Mouse (Mus musculus) layer of hippocampus, postnatal 14 days (tissue): Measurements from ENCODE around the gene Tmem59l. TPM values are rescaled to one million over a fixed set of nuclear protein-coding genes. Genes with fewer than 3 reads are reported as not detected.

Experiments
- DNase-seq, 2 experiments: peaks; one replicate each; pipeline ENCODE4 v3.0.0; 2021 to 2022; ENCODE audit warnings: low spot score in 2 of 2, mixed read lengths in 1 of 2
- total RNA-seq, 2 experiments: library from RNA; stranded (reverse); gene quantifications; 2 replicates each; pipeline ENCODE4 v1.2.3; 2021

Gene Tmem59l
- total RNA-seq, 2 experiments from 2014 or later, result 251 to 263 TPM

DNA sequence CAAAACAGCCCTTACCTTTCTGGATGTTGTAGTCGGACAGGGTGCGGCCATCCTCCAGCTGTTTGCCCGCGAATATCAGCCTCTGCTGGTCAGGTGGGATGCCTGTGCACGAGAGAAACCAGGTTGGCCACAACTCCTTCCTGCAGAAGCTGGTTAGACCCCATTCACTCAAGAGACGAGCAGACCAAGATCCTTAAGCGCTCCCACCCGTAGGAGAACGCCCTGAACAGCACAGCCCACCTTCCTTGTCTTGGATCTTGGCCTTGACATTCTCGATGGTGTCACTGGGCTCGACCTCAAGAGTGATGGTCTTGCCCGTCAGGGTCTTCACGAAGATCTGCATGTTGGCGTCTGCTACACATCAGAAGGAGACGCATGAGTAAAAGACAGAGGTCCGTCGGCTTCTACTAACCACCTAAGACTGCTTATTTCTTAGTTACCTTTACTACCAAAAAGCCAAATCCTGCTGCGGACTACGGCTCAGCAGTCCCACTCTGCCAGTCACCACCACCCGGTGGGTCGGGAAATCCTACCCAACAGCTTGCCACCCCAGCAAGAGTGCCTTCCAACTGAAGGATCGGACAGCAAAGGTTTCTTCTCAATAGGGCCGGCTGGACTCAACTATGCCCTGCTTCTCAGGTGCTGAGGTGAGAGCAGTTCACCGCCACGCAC lies 22.3 kb upstream of the Tmem59l start:
- DNase-seq, result no peak

DNA sequence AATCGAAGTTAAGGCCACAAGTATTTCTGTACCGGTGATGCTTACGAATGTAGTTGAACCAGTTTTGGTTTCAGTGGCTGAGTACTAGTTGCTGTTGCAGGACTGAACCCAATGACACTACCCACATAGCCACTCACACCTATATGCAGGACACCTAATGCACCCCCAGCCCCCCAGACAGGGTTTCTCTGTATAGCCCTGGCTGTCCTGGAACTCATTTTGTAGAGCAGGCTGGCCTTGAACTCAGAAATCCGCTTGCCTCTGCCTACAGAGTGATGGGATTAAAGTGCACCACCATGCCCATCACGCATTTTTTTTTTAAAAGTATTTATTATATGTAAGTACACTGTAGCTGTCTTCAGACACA lies 19.9 kb upstream of the Tmem59l start:
- DNase-seq, result no peak

DNA sequence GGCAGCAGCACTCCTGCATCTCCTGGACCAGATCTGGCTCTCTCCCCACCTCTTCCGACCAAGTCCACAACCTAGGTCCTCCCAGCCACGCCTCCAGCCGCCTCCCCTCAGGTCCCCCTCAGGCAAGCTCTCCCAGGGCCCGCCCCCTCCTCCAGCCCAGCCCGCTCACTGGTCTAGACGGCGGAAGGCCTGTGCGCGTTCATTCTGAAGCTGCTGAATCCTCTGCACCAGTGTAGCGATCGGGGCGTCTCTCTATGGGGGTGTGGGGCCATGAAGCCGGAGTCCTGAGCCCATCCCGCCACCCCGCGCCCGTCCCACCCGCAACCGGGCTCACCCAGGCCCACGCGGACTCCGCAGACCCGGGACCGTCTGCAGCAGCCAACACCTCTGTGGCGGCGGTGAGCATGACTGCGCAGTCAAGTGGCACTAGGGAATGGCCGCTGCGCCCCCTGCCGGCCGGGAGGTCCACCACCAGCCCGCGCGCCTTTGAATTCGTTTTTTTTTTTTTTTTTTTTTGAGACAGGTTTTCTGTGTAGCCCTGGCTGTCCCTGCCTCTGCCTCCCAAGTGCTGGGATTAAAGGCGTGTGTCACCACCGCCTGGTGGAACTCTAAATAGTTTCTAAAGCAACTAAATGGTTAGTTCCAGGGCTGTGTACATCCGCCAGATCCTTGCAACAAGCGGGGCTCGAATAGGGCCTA lies 19.3 kb upstream of the Tmem59l start, which contains the start of gene Rex1bd:
TSS of gene Rex1bd (minus strand) at position 425 of the 699 bp plus-strand sequence.
- peak; percentile 94 to 96 for DNase-seq

DNA sequence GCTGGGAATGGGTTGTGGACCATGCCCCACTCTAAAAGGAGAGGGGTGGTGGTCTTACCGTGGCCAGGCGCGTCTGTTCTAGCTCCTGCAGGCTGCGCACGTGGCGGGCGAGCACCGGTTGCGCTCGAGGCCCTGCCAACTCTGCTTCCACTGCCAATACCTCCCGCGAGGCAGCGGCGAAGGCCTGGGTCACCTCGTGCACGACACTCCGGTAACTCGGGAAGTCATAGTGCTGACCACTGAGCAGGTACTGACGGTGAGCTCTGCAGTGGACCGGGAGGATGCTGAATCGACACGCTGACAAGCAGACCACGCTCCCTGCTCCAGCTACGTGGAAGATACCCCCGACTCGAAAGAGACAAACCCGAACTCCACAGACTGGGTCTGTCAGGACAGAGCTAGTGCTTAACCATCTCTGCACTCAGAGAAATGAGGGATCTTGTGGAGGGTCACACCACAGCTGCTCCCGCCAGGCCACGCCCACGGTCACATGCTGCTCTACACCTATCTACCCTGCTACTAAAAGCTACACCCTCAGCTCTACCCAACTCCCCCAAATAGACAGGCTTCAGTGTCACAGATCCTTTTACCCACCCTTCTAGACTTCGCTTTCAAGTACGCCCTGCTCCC lies 18.7 kb upstream of the Tmem59l start:
- no peak for DNase-seq

DNA sequence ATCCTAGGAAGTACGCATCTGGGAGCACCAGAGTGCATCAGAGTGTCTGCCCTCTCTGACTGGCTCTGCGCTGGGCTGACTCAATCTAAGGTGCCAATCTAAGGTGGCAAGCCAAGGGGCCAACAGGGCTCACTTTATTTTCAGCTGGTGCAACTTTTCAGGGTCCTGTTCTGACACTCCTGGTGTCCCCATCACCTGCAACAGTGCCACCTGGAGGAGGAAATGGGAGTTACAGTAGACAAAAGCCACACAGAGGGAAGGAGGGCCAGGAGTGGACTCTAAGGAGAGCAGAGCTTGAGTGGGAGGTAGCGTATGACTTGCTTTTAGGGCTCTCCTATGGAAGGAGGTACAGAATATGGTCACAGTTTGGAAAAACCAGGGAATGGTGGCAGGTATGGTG lies 17.7 kb upstream of the Tmem59l start:
- peak; percentile 77 to 87 for DNase-seq

DNA sequence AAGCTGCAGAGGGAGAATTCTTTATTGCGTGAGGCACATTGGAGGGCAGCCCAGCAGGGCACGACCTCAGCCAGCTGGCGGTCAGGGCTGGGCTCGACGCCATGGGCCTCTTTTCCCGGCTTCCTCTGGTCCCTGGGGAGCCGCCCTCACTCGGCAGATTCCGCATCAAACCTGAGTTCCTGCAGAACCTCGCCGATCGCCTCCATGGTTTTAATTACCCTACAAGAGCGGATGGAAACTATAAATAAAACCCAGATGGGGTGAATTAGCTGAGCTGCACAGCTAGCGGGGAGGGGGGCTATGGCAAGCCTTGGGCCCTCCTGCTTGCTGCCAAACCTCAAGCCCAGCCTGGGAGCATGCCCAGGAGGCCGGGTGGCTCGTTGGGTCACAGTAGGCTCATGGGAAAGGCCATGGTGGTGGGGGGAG lies 17.1 kb upstream of the Tmem59l start:
- DNase-seq, result peak in 1 of 2 experiments; percentile 65

DNA sequence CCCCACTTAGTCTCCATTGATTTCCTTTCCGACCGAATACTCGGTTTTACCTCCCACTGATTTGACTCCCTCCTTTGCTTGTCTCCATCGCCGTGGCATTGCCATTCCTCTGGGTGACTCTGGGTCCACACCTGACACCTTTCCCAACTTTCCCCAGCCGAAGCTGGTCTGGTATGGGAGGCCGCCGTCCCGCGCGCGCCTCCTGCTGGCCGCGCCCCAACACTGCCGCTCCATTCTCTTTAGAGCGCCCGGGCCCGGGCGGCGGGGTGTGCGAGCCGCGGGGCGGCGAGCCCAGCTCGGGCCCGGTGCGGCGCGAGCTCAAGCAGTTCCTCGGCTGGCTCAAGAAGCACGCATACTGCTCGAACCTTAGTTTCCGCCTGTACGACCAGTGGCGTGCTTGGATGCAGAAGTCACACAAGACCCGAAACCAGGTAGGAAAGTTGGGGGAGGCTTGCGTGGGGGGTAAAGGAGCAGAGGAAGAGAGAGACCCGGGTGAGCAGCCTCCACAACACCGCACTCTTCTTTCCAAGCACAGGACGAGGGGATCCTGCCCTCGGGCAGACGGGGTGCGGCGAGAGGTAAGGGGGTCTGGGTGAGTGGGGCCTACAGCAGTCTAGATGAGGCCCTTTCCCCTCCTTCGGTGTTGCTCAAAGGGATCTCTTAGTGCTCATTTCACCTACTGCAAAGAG lies 16.0 kb upstream of the Tmem59l start:
- peak in 1 of 2 experiments; percentile 58 for DNase-seq

DNA sequence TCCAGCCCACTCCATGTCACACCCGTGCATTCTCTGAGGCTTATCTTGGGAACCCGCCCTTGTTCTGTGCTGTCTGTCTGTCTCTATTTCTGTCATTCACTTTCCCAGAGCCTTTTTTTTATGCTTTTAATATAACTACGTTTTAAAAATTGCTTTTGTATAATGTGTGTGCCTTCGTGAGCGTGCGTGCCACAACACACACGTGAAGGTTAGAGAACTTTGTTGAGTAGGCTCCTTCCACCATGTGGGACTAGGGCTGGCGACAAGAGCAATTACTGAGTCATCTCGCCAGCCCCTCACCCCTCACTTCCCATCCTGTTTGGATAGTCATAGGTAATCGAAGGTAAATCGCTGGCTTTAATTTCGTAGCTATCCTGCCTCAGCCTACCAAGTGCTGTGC lies 15.4 kb upstream of the Tmem59l start:
- DNase-seq, result no peak

DNA sequence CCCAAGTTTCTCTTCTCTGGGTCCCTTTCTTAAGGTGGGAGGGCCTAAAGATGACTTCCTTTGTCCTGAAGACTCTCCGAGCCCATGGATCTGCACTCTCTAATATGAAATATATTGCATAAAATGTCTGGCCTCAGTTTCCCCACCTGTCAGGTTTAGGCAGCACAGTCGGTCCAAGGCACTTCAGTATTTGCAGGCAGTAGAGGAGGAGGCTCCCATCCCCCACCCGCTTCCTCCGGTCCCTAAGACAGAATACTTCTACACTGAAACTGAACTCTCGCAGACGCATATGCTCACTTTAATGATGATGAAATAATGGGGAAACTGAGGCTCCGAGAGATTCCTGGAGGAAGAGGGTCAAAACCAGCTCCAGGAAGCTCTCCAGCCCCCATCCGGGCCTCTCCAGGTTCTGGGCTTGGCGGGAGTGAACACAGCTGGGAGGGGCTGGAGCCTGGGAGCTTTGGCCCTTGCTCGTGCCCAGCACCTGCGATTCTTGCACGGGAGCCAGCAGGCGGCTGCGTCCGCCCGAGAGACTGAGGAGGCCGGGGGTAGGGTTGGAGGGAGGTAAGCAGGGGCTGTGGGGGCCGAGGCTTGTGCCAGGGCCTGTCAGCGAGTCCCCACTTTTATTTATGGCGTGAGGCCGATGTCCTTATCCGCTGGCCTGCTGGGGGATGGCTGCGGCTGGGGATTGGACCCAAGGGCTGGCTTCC lies 14.8 kb upstream of the Tmem59l start:
- DNase-seq, result no peak

DNA sequence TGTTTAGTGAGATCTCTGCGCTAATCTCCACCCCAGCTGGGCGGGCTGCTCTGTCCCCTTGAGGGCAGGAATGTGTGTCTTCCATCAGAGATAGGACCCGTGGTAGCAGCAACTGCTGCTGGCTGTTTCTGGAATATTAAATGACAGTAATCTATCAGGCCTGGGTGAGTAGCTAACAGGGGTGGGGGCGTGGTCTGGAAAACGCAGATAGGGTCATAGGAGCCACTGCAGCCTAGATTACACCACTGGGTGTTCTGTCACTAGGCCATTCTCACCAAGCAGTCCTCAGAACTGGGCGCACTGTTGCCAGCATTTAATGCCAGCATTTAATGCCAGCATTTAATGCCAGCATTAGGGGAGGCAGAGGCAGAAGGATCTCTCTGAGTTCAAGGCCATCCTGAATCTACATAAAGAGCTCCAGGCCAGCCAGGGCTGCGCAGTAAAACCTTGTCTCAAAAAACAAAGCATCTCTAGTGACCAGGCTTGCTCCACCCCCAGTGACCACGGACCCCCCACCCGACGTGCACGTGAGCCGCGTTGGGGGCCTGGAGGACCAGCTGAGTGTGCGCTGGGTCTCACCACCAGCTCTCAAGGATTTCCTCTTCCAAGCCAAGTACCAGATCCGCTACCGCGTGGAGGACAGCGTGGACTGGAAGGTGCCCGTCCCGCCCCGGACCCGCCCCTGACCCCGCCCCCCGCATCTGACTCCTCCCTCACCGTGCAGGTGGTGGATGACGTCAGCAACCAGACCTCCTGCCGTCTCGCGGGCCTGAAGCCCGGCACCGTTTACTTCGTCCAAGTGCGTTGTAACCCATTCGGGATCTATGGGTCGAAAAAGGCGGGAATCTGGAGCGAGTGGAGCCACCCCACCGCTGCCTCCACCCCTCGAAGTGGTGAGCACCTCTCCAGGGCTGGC lies 13.5 kb upstream of the Tmem59l start:
- no peak for DNase-seq

DNA sequence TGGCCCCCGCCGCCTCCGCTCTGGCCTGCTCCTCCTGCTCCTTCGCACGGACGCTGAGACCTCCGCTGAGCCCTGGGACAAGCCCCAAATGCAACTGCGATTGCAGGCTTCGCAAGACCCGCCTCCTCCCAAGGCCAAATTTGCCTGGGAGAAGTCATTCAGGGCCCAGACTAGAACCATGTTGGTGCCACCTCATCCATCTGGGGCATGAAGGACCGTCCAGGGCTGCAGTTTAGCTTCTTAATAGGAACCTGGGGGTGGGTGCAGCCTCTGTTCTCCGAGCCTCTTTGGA lies 8.6 kb upstream of the Tmem59l start:
- no peak for DNase-seq

DNA sequence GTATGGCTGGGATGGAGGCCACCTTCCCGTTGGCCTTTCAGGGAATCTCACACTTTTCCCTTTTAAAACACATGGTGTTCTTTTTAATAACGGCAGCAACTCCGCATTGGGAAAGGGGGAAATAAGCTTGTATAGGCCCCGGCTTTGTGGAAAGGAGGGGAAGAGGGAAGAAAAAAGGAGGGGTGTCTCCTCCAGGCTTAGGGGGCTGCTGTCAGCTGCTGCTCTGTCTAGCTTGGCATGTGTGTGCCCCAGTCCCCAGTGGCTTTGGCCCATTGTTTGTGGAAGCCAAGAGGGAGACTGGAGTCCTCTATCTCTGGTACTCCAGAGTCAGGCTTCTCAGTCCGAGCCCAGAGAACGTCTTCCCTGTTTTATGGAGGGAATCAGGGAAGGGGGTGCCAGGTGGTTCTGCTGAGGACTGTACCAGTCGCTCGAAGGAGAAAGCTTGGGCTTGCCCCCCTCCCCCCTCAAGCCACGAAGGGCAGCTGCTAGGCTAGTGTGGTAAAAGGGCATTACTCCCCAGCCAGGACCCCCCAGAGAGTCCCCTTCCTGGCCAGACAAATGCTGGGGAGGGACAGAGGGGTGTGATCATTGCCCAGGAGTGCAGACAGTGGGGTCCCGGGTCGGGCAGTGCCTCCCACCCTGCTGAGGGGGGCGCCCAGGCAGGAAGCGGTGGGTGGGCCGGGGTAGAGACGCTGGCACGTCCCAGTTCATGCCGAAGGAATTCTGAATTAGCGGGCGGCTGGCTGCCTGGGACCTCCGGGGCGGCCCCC lies 8.0 kb upstream of the Tmem59l start:
- DNase-seq, result no peak

DNA sequence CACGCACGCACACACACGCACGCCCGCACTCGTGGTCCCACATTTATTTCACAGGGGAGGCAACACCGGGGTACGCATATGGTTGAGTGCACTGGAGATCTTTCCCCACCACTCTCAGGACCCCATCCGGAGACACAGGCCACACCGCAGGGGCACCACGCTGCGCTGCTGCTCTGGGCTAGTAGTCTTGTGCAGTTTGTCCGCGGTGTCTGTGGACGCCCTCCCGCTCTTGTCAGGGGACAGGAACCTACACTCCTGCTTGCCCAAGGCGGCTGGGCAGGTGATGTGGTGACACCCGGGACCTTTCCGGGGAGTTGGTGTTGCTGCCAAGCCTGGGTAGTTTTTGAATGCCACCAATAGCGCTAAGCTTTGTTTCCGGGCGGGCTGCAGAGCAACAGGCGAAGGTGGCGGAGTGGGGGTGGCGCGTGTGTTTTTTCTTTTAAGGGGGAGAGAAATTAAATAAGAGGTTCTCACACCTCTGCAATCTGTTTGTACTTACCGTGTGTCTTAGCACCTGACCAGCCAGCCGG lies 7.3 kb upstream of the Tmem59l start:
- DNase-seq, result no peak

DNA sequence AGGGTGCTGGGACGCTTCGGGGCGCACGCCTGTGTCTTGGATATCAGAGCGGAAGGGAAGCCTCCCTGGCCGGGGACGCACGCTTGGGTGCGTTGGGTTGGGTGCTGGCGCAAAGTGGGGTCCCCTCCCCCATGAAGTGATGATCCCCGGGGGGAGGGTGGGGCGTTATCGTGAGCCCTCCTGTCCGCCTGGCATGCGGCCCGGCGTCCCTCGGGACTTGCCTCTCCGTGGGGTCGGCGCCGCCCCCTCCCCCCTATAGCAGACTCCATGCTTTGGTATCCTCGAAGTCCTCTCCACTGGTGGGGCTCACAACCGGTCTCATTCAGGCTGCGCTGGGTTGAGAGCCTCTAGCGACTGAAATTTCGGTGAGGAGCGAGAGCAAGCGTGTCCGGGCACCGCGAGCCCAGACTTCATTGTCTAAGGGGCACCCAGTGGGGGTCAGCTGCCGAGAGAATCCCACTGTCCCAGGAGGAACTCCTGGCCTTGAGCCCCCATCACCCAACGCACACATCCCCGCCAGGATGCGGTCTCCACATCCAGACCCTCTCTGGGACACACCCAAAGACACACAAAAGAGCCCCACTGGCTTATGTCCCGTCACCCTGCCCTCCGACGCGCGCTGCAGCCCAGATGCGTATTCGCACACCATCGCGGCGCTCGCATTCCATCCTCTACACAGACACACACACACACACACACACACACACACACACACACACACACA lies 6.7 kb upstream of the Tmem59l start:
- DNase-seq, result no peak

DNA sequence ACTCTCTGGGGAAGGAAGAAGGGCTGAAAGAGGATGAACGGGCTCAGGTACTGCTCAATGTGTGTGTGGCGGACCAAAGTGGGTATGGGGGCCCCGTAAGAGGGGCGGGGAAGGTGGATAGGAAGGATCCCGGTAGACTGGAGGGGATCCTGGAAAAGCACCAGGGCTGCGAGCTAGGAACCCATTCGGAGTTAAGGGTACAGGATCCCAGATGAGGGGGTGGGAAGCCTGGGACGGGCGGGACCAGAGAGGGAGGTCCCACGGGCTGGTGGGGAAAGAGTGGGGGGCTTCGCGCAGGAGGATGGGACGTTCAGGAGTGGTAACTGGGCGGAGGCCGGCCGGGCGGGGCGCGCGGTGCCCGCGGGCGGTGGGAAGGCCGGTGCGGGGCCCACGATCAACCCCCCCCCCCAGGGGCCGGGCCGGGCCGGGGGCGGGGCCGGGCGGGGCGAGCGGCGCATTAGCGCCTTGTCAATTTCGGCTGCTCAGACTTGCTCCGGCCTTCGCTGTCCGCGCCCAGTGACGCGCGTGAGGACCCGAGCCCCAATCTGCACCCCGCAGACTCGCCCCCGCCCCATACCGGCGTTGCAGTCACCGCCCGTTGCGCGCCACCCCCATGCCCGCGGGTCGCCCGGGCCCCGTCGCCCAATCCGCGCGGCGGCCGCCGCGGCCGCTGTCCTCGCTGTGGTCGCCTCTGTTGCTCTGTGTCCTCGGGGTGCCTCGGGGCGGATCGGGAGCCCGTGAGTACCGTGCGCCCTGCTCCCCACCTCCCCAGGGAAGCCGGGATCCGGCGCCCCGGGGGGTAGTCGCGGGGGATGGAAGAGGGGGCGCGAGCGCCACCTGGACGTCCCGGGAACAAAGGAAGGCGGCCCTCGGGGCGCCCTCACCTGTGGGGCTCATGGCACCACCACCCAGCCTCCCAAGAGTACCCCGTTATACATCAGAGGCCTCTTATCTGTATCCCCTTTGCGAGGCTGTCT lies 5.8 kb upstream of the Tmem59l start, which contains the start of gene Crlf1:
TSS of gene Crlf1 (plus strand) at position 495 of the 977 bp plus-strand sequence.
- no peak for DNase-seq

DNA sequence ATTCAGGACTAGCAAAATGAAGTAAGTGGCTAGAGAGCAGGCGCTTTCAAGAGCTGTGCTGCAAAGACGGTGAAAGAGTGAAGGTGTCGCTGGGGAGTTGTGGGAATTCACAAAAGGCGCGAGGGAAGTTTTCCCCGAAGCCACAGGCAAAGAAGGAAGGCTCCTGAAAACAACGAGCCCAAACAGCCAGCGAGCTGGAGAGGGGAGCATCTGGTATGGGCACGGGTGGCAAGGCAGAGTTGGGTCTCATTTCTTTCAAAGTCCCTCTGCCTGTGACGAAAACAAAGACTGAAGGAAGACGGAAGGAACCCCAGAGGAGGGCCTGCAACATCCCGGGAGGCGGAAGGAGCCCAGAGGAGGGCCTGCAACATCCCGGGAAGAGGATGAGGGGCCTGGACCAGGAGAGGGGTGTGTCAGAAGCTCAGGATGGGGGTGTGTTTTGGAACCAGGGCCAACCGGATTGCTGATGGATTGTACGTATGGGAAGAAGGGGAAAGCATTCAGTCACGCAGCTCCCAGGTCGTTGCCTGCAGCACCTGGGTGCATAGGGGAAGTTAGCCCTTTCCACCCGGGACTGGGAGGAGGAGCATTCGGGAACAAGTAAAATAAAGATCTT lies 3.8 kb upstream of the Tmem59l start:
- DNase-seq, result no peak
